Mouse (Mus musculus): ENCODE measurements around the gene Erh. TPM values are rescaled to one million over a fixed set of nuclear protein-coding genes. Genes with fewer than 3 reads are reported as not detected.

Gene Erh
- polyA plus RNA-seq (2017; shearing (Covaris generic)) = 80.2 TPM

DNA sequence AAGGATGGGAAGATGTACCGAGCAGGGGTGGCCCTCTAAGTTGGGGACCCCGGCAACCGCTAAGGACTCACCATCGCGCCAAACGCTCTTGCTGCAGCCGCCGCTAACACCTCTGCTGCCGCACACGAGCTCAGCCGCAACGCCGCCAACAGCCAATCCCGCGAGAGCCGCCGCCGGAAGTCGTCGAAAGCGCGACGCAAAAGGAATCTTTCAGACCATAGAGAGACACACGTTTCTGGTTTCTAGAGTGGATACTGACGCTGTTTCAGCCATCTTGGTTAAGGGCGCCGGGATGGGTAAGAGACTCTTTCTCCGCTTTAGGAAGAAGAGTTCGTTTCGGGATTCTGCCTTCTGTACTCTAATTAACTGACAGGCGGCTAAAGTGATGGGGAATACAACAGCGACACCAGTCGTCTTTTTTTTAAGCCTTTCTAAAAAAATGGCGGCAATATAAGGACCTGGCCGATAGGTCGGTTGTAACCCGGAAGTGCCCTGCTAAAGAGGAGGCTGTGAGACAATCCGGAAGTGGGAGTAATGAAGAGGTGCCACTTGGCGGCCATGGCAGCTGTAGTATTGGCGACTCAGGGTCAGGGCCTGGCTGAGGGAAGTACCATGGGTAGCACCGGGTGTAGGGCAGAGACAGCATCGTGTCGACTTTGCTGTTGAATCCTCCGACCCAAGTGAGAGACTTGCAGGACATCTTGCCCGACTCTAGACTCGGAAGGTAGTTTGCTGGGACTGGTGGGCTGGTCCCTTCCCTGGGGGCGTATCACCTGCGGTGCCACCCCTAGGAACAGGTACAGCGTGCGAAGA lies at the start of gene Erh, which contains the start of gene Slc39a9:
Gene Erh (minus strand): TSS at position 649 of the 813 bp plus-strand sequence.
Gene Slc39a9 (plus strand): TSS at position 191 of the 813 bp plus-strand sequence.

GRCm38 (mm10) chr12:80692269-80692972 lies 48.3 kb upstream of the Erh start, which contains the start of gene Plekhd1:
Plekhd1 (plus strand) TSS chr12:80692591.

Other genes with a start within 250 kb of the Erh start
- 15.8 TPM for gene Dcaf5, start 207.7 kb downstream of the Erh start, polyA plus RNA-seq (2017; shearing (Covaris generic))
- 48.6 TPM for gene Exd2, start 181.2 kb downstream of the Erh start, polyA plus RNA-seq (2017; shearing (Covaris generic))
- gene Galnt16, start 126.1 kb downstream of the Erh start, polyA plus RNA-seq (2017; shearing (Covaris generic)) = not detected
- gene Slc39a9, start 458 bp downstream of the Erh start, polyA plus RNA-seq (2017; shearing (Covaris generic)) = 44.9 TPM
- 0.20 TPM for gene Plekhd1, start 48.2 kb upstream of the Erh start, polyA plus RNA-seq (2017; shearing (Covaris generic))
- gene Ccdc177, start 116.3 kb upstream of the Erh start, polyA plus RNA-seq (2017; shearing (Covaris generic)) = not detected
- 19.9 TPM for gene Susd6, start 146.2 kb upstream of the Erh start, polyA plus RNA-seq (2017; shearing (Covaris generic))